Mouse (Mus musculus): Measurements from ENCODE around the gene Dnase1l3.
"Not testable (repeated sequence)": the region's sequence is repeated elsewhere in the genome, so short reads cannot be mapped to it uniquely, and the experiment has no call there.

Dnase1l3 gene

DNA sequence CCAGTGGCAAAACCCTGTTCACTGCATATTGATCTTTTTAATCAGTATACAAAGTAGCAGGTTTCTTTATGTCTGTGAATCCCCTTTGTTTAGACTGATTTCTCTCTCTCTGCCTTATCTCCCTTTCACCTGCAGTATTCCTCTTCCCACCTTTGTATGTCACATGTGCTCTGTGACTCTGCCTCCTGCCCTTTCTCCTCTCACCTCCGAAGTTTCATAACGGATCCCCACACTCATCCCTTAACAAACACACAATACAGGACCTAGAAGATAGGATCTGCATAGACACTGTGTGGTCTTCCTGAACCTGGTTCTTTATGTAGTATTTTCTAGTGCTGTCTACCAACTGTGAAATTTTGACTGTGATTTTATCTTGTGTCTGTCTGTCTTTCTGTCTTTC, 16.9 kb upstream of the Dnase1l3 start:
- no peak for DNase-seq

DNA sequence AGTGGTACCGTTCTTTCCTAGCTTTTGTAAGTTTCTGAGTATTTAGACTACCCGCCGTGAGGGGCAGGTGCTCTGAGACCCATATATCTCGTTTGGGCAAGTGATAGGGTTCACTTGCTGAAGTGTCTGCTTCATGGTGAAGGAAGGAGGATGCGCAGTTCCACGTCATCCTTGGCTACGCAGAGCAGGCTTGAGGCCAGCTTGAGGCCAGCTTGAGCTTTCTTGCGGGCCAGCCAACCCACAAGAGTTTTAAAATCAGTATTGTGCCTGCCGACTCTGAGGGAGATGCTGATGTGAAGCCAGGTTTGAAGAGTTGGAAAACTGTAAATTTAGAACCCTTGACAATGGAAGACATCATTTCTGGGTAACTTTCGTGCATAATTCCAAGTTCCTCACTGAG, 13.6 kb upstream of the Dnase1l3 start:
- no peak for DNase-seq

DNA sequence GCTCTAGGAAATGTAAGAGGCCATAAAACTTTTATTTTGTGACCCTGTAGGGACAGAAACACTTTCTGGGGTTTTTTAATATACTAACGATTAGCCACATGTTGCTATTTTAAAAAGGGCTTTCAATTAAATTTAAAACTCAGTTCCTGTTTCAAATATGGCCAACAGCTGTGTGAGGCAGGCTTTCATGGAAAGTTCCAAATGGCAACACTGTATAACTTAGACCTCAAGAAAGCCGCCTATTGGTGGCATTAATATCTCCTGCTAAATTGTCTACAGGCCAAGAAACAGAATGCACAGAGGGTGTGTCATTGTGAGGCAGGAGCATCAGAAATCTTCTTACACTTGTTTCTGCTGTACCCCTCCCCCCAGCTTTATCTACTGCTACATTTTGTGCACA, 13.1 kb upstream of the Dnase1l3 start:
- no peak for DNase-seq

DNA sequence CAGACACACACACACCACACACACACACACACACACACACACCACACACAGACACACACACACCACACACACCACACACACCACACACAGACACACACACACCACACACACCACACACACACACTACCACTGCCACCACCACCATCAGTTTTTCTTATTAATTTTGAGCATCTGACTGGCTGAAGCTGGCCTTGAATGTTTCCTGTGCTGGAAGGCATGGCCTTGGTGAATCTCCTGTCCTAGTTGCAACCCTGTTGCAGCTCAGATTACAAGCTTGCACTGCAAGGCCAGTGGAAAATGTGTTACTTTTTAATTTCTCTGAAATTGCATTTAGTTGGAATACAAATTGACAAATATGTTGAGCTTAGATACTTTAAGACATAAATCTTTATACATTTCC, 12.7 kb upstream of the Dnase1l3 start:
- no peak for DNase-seq

DNA sequence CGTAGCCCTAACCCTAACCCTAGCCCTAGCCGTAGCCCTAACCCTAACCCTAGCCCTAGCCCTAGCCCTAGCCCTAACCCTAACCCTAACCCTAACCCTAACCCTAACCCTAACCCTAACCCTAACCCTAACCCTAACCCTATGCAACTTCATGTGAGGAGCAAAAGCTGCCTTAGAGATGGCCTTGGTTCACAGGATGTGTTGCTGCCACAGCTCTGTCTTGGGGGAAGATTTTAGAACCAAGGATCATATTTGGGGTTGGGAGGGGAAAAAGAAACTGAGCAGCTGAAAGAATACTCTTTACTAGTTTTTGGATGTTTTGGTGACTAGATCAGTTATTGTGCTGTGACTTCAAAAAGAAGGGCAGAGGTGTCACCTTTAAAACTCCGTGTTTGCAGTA, 11.7 kb upstream of the Dnase1l3 start:
- not testable (repeated sequence) for DNase-seq

DNA sequence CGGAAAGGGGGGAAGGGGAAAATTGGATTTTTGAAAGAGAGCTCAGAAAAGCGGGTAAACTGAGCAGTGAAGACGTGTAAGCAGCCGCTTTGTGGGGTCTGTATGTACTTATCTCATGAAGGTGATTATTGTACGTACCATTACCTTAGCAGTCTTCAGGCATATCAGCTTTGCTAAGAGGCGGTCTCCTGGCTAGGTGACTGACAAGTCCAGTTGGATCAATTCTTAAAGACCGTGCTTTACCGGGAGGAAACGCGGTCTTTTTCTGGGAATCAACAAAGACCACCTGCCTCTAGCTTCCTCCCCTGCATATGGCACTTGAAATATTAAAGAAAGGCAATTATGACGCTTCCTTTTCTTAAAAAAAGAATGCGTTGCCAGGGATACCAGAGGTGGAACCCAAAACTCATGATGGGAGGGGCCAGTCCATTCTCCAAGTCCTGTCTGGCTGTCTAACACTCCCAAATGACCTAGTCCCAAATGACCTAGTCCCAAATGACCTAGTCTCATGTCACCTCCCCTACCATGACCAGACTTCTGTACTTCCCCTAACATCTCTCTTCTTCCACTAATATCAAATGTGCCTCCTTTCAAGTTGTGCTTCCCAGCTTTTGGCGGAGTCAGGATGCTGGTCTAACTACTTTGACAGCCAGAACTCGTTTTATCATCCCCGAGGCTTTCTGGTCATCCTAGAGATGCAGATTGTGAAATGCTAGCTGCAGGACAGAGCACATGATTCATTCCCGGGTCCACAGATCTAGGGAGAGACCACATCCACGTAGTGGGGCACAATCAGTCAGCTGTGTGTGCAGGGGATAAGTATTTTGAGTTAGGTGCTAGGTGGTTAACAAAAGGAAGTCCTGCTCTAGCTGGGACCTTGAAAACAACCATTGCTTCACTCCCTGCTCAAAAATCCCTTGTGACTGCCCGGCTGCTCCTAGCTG, 9.6 kb upstream of the Dnase1l3 start:
- no peak for DNase-seq

DNA sequence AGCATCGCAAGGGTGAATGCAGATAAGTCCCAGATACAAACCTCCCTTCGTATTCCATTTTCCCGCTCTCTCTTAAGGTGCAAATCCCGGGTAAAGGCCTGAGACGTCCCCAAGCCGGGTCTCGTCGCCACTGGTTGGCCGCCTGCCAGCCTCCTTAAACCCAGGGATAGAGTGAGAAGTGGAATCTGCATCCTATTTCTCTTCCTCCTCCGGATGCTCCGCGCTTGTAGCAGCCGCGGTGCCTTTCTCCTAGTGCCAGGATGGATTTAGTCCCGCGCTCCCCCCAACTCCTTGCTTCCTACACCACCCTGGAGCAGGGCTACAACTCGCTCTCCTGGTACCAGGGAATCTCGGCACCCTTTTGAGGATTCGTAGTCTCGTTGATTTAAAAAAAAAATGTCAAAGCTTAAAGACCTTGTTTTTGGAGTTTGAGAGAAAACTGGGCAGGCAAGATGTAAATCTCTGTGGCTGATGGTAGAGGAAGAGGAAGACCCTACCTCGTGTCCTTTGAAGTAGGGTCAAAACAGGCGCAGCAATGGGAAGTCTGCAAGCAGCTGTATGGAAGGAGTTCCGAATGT, 8.8 kb upstream of the Dnase1l3 start:
- DNase-seq, result no peak

DNA sequence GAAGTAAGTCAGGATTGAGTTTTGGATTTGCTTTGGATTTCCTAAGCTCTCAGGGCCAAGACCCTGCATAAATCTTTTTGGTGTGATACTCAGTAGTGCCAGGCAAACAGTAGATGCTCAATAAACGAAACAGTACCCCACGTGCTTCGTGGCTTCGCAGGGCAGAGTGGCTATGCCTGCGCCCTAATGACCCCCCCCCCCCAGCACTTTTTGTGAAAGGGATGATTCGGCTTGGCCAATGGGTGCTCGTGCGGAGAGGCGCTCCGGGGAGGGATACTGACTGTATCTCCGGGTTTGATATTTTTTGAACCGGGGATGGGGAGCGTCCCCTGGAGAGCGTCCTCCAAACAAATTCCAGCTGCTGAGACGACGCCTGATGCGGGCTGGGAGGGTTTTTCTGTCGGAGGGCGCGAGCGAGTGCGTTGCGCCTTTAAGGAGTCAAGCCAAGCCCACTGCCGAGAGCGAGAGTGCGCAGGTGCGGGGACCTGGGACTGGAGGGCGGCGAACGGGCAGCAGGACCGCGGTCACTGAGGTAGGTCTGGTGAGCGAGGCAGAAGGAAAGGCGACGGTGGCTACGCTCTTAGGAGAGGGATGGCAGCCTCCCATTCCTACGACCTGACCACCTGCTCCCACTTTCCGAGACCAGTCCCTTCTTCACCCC, 8.2 kb upstream of the Dnase1l3 start, which contains the start of gene Abhd6:
Gene Abhd6, plus strand, starts transcription at position 471 of the 661 bp plus-strand sequence.
- peak; percentile 78 to 79 for DNase-seq

DNA sequence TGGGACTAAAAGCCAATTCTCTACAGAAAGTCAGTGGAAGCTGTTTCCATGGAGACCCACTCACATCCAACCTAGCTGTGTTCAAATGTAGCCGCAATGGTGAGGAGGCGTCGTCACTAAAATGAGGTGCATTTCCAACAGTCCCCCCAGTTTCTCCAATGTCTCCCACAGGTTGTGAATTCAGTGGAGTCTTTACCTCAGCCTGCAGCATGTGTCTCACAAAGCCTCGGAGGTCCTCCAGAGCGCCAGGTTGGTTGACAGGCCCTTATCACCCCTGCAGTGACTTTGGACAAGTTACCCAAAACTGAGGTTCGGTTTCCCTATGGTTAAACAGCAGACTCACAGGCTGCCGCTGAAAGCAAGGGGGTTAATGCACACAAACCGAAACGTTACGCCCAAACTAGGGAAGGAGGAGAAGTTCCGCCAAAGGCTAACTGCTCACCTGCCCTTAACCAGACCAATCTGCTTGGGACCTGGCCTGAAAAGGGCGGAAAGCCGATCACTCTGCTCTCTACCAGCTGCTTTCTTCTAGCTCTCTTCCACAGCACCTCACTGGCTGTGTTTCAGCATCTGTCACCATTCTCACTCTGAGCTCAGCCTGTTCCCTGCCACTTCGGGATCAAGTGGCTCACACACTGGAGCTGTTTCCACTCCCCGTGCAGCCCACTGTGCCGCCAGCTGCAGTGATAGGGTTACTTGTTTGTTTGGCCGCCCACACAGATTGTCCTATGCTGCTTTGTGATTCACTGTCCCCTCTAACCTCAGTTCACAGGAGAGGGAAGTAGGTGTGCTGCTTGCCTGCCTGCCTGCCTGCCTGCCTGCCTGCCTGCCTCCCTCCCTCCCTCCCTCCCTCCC, 6.7 kb upstream of the Dnase1l3 start:
- no peak for DNase-seq

DNA sequence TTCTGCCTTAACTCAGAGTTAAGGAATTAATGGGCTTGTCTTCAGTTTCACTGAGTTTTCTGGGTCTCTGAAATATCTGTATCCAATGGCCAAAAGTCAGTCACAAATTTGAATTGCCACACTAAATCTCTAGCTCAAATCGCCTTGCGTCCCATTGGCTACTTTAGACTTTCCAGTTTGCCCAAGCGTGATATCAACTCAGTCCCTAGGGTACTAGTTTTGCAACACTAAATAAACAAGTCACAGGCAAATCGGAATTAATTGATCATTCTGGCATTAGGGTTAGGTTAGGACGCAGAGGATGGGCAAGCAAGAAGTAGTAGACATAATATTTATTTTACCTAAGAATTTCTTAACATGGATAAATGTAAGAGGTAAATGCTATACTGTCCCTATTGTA, 5.9 kb upstream of the Dnase1l3 start:
- DNase-seq, result no peak

DNA sequence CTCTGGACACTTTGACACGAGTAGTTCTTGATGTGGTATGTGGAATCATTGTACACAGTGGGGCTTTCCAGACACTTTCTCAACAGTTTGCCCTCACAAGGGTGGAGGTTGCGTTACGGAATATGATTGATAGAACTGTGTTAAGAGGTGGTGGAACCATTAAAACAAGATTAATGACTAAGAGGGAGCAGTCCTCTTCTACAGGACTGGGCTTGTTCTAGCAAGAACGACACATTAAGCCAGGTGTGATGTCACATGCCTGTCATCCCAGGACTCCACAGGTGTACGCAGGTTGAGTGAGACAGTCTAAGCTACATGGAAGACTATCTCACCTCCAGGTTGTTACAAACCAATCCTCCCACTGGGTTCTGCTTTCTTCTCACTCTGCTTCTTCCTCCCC, 5.1 kb upstream of the Dnase1l3 start:
- no peak for DNase-seq

DNA sequence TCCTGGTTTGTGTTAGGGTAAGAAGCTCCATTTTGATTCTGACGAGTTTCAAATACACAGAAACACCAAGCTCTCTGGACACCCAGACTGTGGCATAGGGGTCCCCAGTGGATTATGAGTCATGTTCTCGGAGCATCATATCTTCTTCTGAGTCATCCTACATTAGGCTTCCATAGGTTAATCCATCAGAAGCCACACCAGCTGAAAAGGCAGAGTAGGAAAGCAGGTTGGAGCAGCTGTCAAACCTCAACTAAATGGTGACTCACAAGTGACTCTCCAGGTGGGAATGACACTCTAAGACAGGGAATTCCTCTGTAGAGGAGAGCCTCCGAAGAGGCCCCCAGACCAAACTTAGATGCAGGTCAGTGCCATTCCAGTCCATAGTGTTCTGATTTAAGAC, 4.7 kb upstream of the Dnase1l3 start:
- DNase-seq, result no peak

DNA sequence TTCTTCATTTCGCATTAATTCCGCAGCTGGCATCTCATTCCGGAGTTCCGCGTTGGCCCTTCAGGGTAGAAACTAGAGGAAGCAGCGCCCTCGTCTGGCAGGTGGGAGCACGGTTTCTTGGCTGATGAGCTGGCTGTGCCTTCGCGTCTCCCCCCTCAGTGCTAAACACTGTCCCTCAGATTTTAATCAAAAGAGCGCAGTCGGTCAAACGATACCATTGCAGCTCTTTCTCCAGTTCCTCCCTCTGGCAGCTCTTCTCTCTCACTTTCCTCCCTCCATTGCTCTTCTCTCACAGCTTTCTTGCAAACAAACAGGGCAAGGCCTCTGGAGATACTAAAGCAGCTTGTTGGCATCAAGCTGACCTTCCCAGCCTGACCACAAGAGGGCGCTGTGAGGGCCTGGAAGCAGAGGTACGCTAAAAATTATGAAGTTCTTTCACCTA, 2.9 kb upstream of the Dnase1l3 start:
- peak; percentile 88 to 94 for DNase-seq

DNA sequence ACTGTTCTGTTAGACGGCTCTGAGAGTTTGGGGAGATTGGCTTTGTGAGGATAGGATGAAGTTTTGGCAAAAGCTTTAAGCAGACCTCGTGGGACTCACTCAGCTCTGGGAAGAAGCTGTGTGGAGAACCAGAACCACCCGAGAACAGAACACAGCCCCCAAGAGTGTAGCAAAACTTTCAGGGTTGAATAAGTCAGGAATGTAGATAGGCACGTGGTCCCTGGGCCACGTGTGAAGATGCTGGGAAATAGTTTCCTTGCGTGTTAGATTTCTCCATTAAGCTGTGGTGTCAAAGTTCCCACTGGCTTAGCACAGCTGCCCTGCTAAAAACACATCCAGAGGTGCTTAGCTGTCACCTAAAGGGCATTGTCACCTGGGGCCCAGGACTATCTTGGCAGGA, 2.2 kb downstream of the Dnase1l3 start:
- no peak for DNase-seq

DNA sequence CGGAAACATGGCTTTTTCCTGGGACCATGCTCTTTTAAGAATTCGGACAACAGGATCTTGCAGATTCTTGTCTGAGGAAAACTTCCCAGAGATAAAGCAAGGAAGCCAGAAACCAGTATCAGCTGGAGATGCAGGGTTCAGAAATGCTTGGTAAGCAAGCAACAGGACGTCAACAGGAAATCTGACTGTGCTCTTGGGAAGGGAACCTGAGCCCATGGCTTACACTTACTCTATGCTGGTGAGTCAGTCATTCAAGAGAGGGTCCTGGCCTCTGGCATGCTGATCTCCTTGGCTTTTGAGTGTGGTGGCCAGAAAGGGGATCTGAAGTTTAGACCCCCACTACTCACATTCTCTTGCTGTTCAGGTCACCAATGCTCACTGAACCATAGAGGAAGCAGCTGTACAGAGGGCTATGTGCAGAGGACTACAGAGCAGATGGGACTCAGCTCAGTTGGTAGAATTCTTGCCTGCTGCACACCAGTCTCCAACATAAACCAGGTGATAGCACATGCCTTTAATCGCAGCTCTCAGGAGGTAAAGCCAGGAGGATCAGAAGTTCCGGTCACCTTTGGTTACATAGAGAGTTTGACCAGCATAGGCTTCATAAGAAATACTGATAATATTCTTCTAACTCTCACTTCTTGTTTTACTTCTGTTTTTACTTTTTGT, 3.1 kb downstream of the Dnase1l3 start:
- DNase-seq, result no peak

DNA sequence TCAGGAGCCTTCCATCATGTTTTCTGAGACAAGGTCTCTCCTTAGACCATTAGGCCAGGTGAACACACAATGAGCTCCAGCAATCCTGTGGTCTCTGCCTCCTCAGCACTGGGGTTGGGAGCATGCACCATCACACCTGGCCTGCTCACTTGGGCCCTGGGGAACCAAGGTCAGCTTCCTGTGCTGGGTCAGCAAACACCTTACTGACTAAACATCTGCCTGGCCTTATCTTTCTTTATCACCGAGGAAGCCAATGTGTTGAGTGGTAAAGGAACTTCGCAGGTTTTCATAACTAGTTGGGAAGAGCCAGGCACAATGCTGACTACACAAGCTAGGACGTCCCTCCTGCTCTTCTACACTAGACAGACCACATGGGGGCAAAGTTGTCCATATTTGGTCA, 4.4 kb downstream of the Dnase1l3 start:
- DNase-seq, result no peak

DNA sequence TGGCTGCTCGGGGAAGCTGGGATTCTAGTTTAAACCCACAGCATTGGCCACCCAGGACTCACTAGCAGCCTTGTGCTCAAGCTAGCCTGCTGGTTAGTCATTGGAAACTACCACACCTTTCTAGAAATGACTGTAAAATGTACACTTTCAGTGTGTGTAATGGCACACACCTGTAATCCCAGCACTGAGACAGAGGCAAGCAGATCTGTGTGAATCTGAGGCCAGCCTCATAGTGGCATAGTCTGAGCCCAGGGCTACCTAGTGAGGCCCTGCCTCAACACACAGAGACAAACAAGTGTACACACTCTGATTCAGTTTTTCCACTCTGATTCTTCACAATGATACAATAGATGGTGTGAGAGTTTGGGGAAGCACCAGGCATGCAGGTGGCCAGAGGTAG, 5.0 kb downstream of the Dnase1l3 start:
- DNase-seq, result no peak

DNA sequence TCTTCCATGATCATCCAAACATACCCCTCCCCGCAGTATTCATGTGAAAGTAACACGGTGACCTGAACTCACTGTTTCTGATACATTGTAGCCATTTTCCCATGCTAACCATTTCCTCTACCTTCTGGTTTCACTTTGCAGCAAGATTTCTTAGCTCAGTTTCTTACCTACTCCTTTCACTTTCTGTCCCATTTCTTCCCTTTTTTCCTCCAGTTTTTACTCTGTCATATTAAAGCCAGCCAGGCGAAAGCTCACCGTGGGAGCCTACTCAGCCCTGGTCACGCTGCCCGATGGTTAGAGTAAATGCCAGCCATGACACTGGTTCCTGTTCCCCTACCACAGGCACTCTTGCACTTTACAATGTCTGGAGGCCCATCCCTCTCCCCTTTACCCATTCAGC, 7.5 kb downstream of the Dnase1l3 start:
- no peak for DNase-seq

DNA sequence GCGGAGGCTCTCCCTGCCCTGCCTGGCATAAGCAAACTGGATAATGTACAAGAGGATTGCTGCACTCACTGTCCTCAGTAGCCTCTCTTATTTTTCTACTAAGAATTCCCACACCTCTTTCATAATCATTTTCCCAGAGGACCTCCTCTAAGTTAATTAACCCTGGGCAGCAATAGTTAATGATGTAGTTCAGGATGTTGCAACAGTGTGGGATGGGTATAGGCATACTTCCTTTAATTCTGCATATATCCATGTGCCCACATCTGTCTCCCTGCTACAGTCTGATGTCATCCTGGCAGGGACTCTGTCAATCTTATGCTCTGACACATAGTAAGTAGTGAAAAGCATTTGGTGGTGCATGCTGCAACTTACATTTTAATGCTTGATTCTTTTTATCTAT, 13.1 kb downstream of the Dnase1l3 start:
- no peak for DNase-seq

DNA sequence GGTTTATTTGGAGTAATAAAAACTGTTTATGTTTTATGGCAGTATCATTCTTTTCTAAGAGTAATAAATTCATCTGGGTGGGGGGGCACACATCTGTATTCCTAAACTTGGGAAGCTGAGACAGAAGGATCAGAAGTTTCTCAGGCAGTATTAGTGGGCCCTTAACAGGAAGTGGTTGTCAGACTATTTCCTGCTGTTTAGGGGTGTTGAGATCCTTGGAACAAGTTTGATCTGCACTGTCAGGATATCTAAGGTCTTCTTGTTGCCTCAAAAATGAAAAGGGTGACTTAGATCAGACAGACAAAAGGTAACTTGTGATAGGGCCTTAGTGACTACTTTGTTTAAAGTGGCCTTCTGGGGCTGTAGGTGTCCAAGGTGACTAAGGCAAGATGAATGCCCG, 16.2 kb downstream of the Dnase1l3 start:
- no peak for DNase-seq

DNA sequence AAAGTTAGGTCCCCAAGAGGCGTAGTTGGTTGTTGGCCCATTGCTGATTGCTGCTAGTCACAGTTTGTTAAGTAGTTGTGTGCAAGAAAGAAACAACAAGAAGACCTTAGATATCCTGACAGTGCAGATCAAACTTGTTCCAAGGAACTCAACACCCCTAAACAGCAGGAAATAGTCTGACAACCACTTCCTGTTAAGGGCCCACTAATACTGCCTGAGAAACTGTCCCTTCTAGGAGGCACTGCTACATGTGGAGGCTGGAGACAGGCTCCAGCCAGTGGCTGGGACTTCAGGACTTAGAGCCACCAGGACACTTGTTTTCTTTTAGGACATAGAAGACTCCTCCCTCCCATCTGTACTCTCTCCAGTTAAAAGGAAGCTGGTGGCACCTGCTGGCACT, 16.9 kb downstream of the Dnase1l3 start:
- no peak for DNase-seq

DNA sequence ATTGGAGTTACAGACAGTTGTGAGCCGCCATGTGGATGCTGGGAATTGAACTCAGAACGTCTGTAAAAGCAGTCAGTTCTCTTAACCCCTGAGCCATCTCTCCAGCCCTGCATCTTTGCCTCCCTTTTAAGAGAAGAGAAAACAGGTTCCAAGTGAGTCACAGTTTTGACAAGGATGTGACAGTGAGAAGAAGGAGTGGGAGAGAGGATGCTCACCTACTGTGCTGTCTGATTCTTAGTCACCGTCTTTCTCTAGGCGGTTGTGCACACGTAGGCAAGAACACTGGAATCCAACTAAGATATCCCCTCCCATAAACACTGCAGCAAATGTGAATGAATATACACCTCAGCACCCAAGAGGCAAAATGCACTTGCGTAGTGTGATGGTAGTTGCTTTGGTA, 19.2 kb downstream of the Dnase1l3 start:
- no peak for DNase-seq

Measured in thymus, postnatal 36 days (tissue).